Mouse (Mus musculus): ENCODE measurements around the gene Tmem95. TPM values are rescaled to one million over a fixed set of nuclear protein-coding genes. Genes with fewer than 3 reads are reported as not detected.
A peak's percentile ranks its signal among the peaks of the same experiment; 100 is the strongest.
"Not testable (repeated sequence)": the region's sequence is repeated elsewhere in the genome, so short reads cannot be mapped to it uniquely, and the experiment has no call there.

The Tmem95 gene
- polyA plus RNA-seq, 1 experiment from 2014 or later = not detected

GRCm38 (mm10) chr11:69916652-69917378, 39.0 kb upstream of the Tmem95 start:
- not testable (repeated sequence) for ATAC-seq; H3K4me3 ChIP-seq; H3K27ac ChIP-seq; H3K9me3 ChIP-seq (replicated peaks); H3K27me3 ChIP-seq; H3K4me2 ChIP-seq; H3K9ac ChIP-seq
- H3K4me1 ChIP-seq = peaks cover 45% of the 10 kb centered on the region
- WGBS = 66% methylated on average over 7 of the region's 7 CpGs
- H3K36me3 ChIP-seq (ENCODE audit: poor library complexity, severe bottlenecking) = peaks cover 63% of the 10 kb centered on the region

GRCm38 (mm10) chr11:69915667-69916627, 38.1 kb upstream of the Tmem95 start:
- Histone ChIP-seq H3K9ac (no peak overlapping the region), H3K9me3 (replicated peaks) (no peaks in the 10 kb centered on the region), H3K4me3 (peak overlapping the region; percentile 90), H3K36me3 (ENCODE audit: poor library complexity, severe bottlenecking) (peaks cover 71% of the 10 kb centered on the region), H3K4me2 (peak overlapping the region; percentile 100; the same call in 1 of the 2 replicates), H3K27me3 (no peaks in the 10 kb centered on the region), H3K4me1 (peaks cover 45% of the 10 kb centered on the region), H3K27ac (no peak overlapping the region)
- 67% methylated on average over 5 of the region's 5 CpGs for WGBS
- no peak for ATAC-seq

GRCm38 (mm10) chr11:69914917-69915430, 37.2 kb upstream of the Tmem95 start:
- Histone ChIP-seq H3K4me3 (peak overlapping the region; percentile 90), H3K27me3 (no peaks in the 10 kb centered on the region), H3K27ac (0 out of 2 replicates have a peak overlapping the region, but pooled peaks have one; percentile 83), H3K9ac (peak overlapping the region; percentile 91), H3K4me2 (peak overlapping the region; percentile 100), H3K4me1 (peaks cover 42% of the 10 kb centered on the region), H3K36me3 (ENCODE audit: poor library complexity, severe bottlenecking) (peaks cover 81% of the 10 kb centered on the region), H3K9me3 (replicated peaks) (no peaks in the 10 kb centered on the region)
- no peak for ATAC-seq
- WGBS = 35% methylated on average over 9 of the region's 9 CpGs

GRCm38 (mm10) chr11:69914372-69914764, 36.5 kb upstream of the Tmem95 start:
- Histone ChIP-seq H3K27ac (peak overlapping the region; percentile 83), H3K27me3 (no peaks in the 10 kb centered on the region), H3K4me1 (peaks cover 36% of the 10 kb centered on the region), H3K9me3 (replicated peaks) (no peaks in the 10 kb centered on the region), H3K4me3 (peak overlapping the region; percentile 90), H3K9ac (peak overlapping the region; percentile 91), H3K36me3 (ENCODE audit: poor library complexity, severe bottlenecking) (peaks cover 87% of the 10 kb centered on the region), H3K4me2 (peak overlapping the region; percentile 100)
- WGBS = 4% methylated on average over 17 of the region's 17 CpGs
- ATAC-seq = no peak

- H3K36me3 ChIP-seq (ENCODE audit: poor library complexity, severe bottlenecking) = peaks cover 88% of the 10 kb centered on the region
- peak within 1 kb of the TSS; percentile 90 for H3K4me3 ChIP-seq
- peak; percentile 93 for ATAC-seq
- peak within 1 kb of the TSS; percentile 83 for H3K27ac ChIP-seq
- H3K9ac ChIP-seq = peak within 1 kb of the TSS; percentile 91
- H3K9me3 ChIP-seq (replicated peaks) = no peaks in the 10 kb centered on the region
- H3K4me2 ChIP-seq = peak within 1 kb of the TSS; percentile 100
- peaks cover 30% of the 10 kb centered on the region for H3K4me1 ChIP-seq
- H3K27me3 ChIP-seq = no peaks in the 10 kb centered on the region
- 2% methylated on average over 50 of the region's 61 CpGs for WGBS
Measured at GRCm38 (mm10) chr11:69913554-69914371, 35.9 kb upstream of the Tmem95 start, which contains the start of gene Gps2. TSS of gene Gps2 (plus strand) at chr11:69913888.

- Histone ChIP-seq H3K9ac (peak overlapping the region; percentile 91), H3K4me3 (peak overlapping the region; percentile 90), H3K9me3 (replicated peaks) (no peaks in the 10 kb centered on the region), H3K27ac (peak overlapping the region; percentile 41; the same call in 1 of the 2 replicates), H3K36me3 (ENCODE audit: poor library complexity, severe bottlenecking) (peaks cover 88% of the 10 kb centered on the region), H3K27me3 (no peaks in the 10 kb centered on the region), H3K4me2 (peak overlapping the region; percentile 100), H3K4me1 (peaks cover 27% of the 10 kb centered on the region)
- WGBS = 78% methylated on average over 15 of the region's 15 CpGs
- peak; percentile 19 for ATAC-seq
Measured at GRCm38 (mm10) chr11:69912716-69913530, 35.1 kb upstream of the Tmem95 start.

- 86% methylated on average over 6 of the region's 6 CpGs for WGBS
- Histone ChIP-seq H3K27ac (no peak overlapping the region), H3K4me3 (no peak overlapping the region), H3K9ac (no peak overlapping the region), H3K36me3 (ENCODE audit: poor library complexity, severe bottlenecking) (peaks cover 88% of the 10 kb centered on the region), H3K4me1 (peaks cover 27% of the 10 kb centered on the region), H3K27me3 (no peaks in the 10 kb centered on the region), H3K4me2 (no peak overlapping the region), H3K9me3 (replicated peaks) (no peaks in the 10 kb centered on the region)
- no peak for ATAC-seq
Measured at GRCm38 (mm10) chr11:69911701-69912100, 33.9 kb upstream of the Tmem95 start.

GRCm38 (mm10) chr11:69910781-69911560, 33.2 kb upstream of the Tmem95 start:
- Histone ChIP-seq H3K36me3 (ENCODE audit: poor library complexity, severe bottlenecking) (peaks cover 88% of the 10 kb centered on the region), H3K4me1 (peaks cover 26% of the 10 kb centered on the region), H3K4me3 (no peak overlapping the region; the same call in 1 of the 2 replicates), H3K9me3 (replicated peaks) (no peaks in the 10 kb centered on the region), H3K27ac (no peak overlapping the region), H3K27me3 (no peaks in the 10 kb centered on the region), H3K9ac (no peak overlapping the region), H3K4me2 (no peak overlapping the region)
- WGBS = 93% methylated on average over 17 of the region's 17 CpGs
- no peak for ATAC-seq

GRCm38 (mm10) chr11:69910177-69910576, 32.4 kb upstream of the Tmem95 start:
- ATAC-seq = no peak
- H3K36me3 ChIP-seq (ENCODE audit: poor library complexity, severe bottlenecking) = peaks cover 88% of the 10 kb centered on the region

GRCm38 (mm10) chr11:69909174-69909573, 31.4 kb upstream of the Tmem95 start:
- H3K9me3 ChIP-seq (replicated peaks) = no peaks in the 10 kb centered on the region
- 93% methylated on average over 5 of the region's 5 CpGs for WGBS
- H3K4me1 ChIP-seq = peaks cover 8% of the 10 kb centered on the region
- H3K4me3 ChIP-seq = no peak overlapping the region
- H3K27me3 ChIP-seq = no peaks in the 10 kb centered on the region
- ATAC-seq = no peak
- H3K27ac ChIP-seq = no peak overlapping the region
- no peak overlapping the region for H3K4me2 ChIP-seq
- peaks cover 94% of the 10 kb centered on the region for H3K36me3 ChIP-seq (ENCODE audit: poor library complexity, severe bottlenecking)
- H3K9ac ChIP-seq = no peak overlapping the region

More at GRCm38 (mm10) chr11:69910177-69910576, 32.4 kb upstream of the Tmem95 start:
- no peak overlapping the region for H3K4me2 ChIP-seq
- H3K27me3 ChIP-seq = no peaks in the 10 kb centered on the region
- H3K9me3 ChIP-seq (replicated peaks) = no peaks in the 10 kb centered on the region
- 97% methylated on average over 8 of the region's 8 CpGs for WGBS
- H3K4me3 ChIP-seq = no peak overlapping the region; the same call in 1 of the 2 replicates
- peaks cover 18% of the 10 kb centered on the region for H3K4me1 ChIP-seq
- H3K27ac ChIP-seq = no peak overlapping the region
- H3K9ac ChIP-seq = no peak overlapping the region
